In genomic region chr6:142607080-142607479, GRCm38 (mm10) we compare ENCODE assay signal across 25 mouse cellular contexts. TPM values are rescaled to one million over a fixed set of nuclear protein-coding genes. Genes with fewer than 3 reads are reported as not detected.
DNase-seq lines count a peak whose midpoint lies in the region; ATAC-seq lines count a peak whose summit lies in the region.
"Had no signal": no experiment of that assay in that cellular context is flagged by ENCODE, and none has a peak within 500 bp of the region (broad histone marks: within the 10 kb centered on the region; RNA-seq: fewer than 3 reads in every experiment).

No protein-coding gene starts in this region.

- H3K4me1 ChIP-seq in heart, embryonic 12.5 days (replicated peaks) = peaks cover 30% of the 10 kb centered on the region
- H3K4me1 ChIP-seq in heart, embryonic 14.5 days (ENCODE audit: control insufficient read depth in 2 of 2, insufficient read depth in 2 of 2, low read length in 2 of 2) = peaks cover 6 to 27% of the 10 kb centered on the region in 2 experiments; a peak in 3 of 4 replicates
- H3K4me1 ChIP-seq in heart, embryonic 16.5 days (ENCODE audit: control insufficient read depth, insufficient read depth, low read length) = peaks cover 13% of the 10 kb centered on the region
- H3K4me1 ChIP-seq in heart, embryonic 11.5 days (ENCODE audit: control insufficient read depth, insufficient read depth, low read length) = 0 out of 2 replicates have a peak, but pooled peaks cover 8% of the 10 kb centered on the region
- H3K4me1 ChIP-seq: forebrain, embryonic 13.5 days had no signal

- H3K9me3 ChIP-seq in heart, embryonic 12.5 days (replicated peaks) = no peaks in the 10 kb centered on the region
- no peaks in the 10 kb centered on the region for H3K9me3 ChIP-seq in heart, embryonic 14.5 days (ENCODE audit: control insufficient read depth, low read length)
- no peaks in the 10 kb centered on the region for H3K9me3 ChIP-seq in heart, embryonic 16.5 days (replicated peaks; ENCODE audit: control insufficient read depth, low read length)
- no peaks in the 10 kb centered on the region for H3K9me3 ChIP-seq in heart, embryonic 11.5 days (replicated peaks; ENCODE audit: control insufficient read depth, low read length)
- H3K9me3 ChIP-seq: embryonic facial prominence, embryonic 10.5 days; embryonic facial prominence, embryonic 12.5 days; forebrain, embryonic 13.5 days; G1E had no signal

- intact Hi-C loops in heart, postnatal 36 days (cut with DNase I) = no loop called here
- intact Hi-C loops in heart, postnatal 14 days (cut with DNase I) = no loop called here

- DNase-seq in heart, adult 11 months = peak; percentile 53
- no peak for DNase-seq in heart, adult 8-10 months (ENCODE audit: low spot score)
- no peak for DNase-seq in heart, postnatal 36 days
- no peak for DNase-seq in heart, postnatal 14 days
- DNase-seq: adrenal gland, adult 8-10 months; adrenal gland, postnatal 14 days; adrenal gland, postnatal 36 days; B cell, adult 2 months; cerebellum, adult 11-12 months; cerebellum, adult 2 months; cerebellum, adult 9-10 months; cerebellum, postnatal 10 days; cerebellum, postnatal 25 days had no signal

- no peak overlapping the region for H3K9ac ChIP-seq in heart, embryonic 12.5 days
- H3K9ac ChIP-seq in heart, embryonic 14.5 days (ENCODE audit: low read length) = no peak overlapping the region
- no peak overlapping the region for H3K9ac ChIP-seq in heart, embryonic 16.5 days (ENCODE audit: low read length)
- H3K9ac ChIP-seq in heart, embryonic 11.5 days (ENCODE audit: low read depth, low read length) = no peak overlapping the region
- H3K9ac ChIP-seq: embryonic facial prominence, embryonic 12.5 days; forebrain, embryonic 13.5 days had no signal

- no peak overlapping the region for H3K4me3 ChIP-seq in heart, embryonic 12.5 days
- no peak overlapping the region for H3K4me3 ChIP-seq in heart, embryonic 14.5 days (ENCODE audit: control insufficient read depth in 1 of 2, insufficient read depth in 1 of 2, low read depth in 1 of 2, low read length in 2 of 2)
- no peak overlapping the region for H3K4me3 ChIP-seq in heart, embryonic 16.5 days (ENCODE audit: low read length)
- no peak overlapping the region for H3K4me3 ChIP-seq in heart, embryonic 11.5 days (ENCODE audit: low read depth, low read length)
- H3K4me3 ChIP-seq: embryonic facial prominence, embryonic 10.5 days; embryonic facial prominence, embryonic 12.5 days; forebrain, embryonic 13.5 days had no signal

- no peaks in the 10 kb centered on the region for H3K27me3 ChIP-seq in heart, embryonic 12.5 days (replicated peaks)
- no peaks in the 10 kb centered on the region for H3K27me3 ChIP-seq in heart, embryonic 14.5 days (ENCODE audit: control insufficient read depth, insufficient read depth, low read length)
- no peaks in the 10 kb centered on the region for H3K27me3 ChIP-seq in heart, embryonic 16.5 days (ENCODE audit: control insufficient read depth, insufficient read depth, low read length)
- H3K27me3 ChIP-seq in heart, embryonic 11.5 days (ENCODE audit: control insufficient read depth, insufficient read depth, low read length) = no peaks in the 10 kb centered on the region
- H3K27me3 ChIP-seq: CH12.LX; embryonic facial prominence, embryonic 12.5 days; forebrain, embryonic 13.5 days had no signal

- peak overlapping the region; percentile 51; the same call in 1 of the 2 replicates for H3K27ac ChIP-seq in heart, embryonic 12.5 days (ENCODE audit: poor library complexity, severe bottlenecking)
- peak overlapping the region; percentile 39 to 64; a peak in 3 of 4 replicates for H3K27ac ChIP-seq in heart, embryonic 14.5 days (replicated peaks in 1 of 2; ENCODE audit: control insufficient read depth in 1 of 2, insufficient read depth in 1 of 2, low read depth in 2 of 2, low read length in 2 of 2)
- peak overlapping the region; percentile 59 for H3K27ac ChIP-seq in heart, embryonic 16.5 days (ENCODE audit: low read length)
- H3K27ac ChIP-seq in heart, embryonic 11.5 days (ENCODE audit: low read depth, low read length) = no peak overlapping the region; the same call in none of the 2 replicates
- H3K27ac ChIP-seq: embryonic facial prominence, embryonic 10.5 days; embryonic facial prominence, embryonic 12.5 days; forebrain, embryonic 13.5 days had no signal

- WGBS in heart, embryonic 12.5 days = 35% methylated on average over 7 of the region's 7 CpGs
- 21% methylated on average over 7 of the region's 7 CpGs for WGBS in heart, embryonic 14.5 days
- 32% methylated on average over 7 of the region's 7 CpGs for WGBS in heart, embryonic 16.5 days
- 39% methylated on average over 7 of the region's 7 CpGs for WGBS in heart, embryonic 11.5 days (ENCODE audit: insufficient replicate concordance)

- ATAC-seq in heart, embryonic 12.5 days (ENCODE audit: insufficient number of reproducible peaks, low FRiP score) = no peak
- no peak for ATAC-seq in heart, embryonic 14.5 days (ENCODE audit: insufficient number of reproducible peaks, insufficient read depth, low FRiP score, low read depth)
- ATAC-seq in heart, embryonic 16.5 days (replicated peaks; ENCODE audit: extremely low read depth, insufficient read depth, low FRiP score) = peak; percentile 47
- ATAC-seq in heart, embryonic 11.5 days (replicated peaks; ENCODE audit: insufficient number of reproducible peaks, low FRiP score, low TSS enrichment) = no peak
- ATAC-seq: activated CD4-positive, CD25-positive, alpha-beta regulatory T cell, adult 4 months; CD4-positive, CD25-positive, alpha-beta regulatory T cell, adult 4 months; forebrain, embryonic 13.5 days; Patski had no signal

- no peak overlapping the region for H3K4me2 ChIP-seq in heart, embryonic 12.5 days
- H3K4me2 ChIP-seq in heart, embryonic 14.5 days (ENCODE audit: low read length) = peak overlapping the region; percentile 0; the same call in 1 of the 2 replicates
- no peak overlapping the region; the same call in 1 of the 2 replicates for H3K4me2 ChIP-seq in heart, embryonic 16.5 days (ENCODE audit: low read depth, low read length)
- no peak overlapping the region for H3K4me2 ChIP-seq in heart, embryonic 11.5 days
- H3K4me2 ChIP-seq: embryonic facial prominence, embryonic 12.5 days; forebrain, embryonic 13.5 days had no signal

- H3K36me3 ChIP-seq in heart, embryonic 12.5 days = peaks cover 16% of the 10 kb centered on the region
- peaks cover 25% of the 10 kb centered on the region for H3K36me3 ChIP-seq in heart, embryonic 14.5 days (ENCODE audit: control insufficient read depth, insufficient read depth, low read length)
- H3K36me3 ChIP-seq in heart, embryonic 16.5 days (ENCODE audit: control insufficient read depth, insufficient read depth) = peaks cover 6% of the 10 kb centered on the region; the same call in 1 of the 2 replicates
- no peaks in the 10 kb centered on the region for H3K36me3 ChIP-seq in heart, embryonic 11.5 days (ENCODE audit: control insufficient read depth, insufficient read depth, low read length)
- H3K36me3 ChIP-seq: embryonic facial prominence, embryonic 10.5 days; embryonic facial prominence, embryonic 12.5 days; G1E had no signal

RNA-seq across cellular contexts. Expression of gene Kcnj8, which starts 35.7 kb away (rescaled TPM):
- total RNA-seq in heart, adult 8-10 months (2022) = 10 to 100 TPM; 16.2 to 25.0 (median 18.3) TPM
- 2.5 TPM in 2 replicates for polyA plus RNA-seq in heart, embryonic 12.5 days (2016; fragmentation: Nextera tagmentation; extraction: Ambion mirVana)
- 10 to 100 TPM; 28.3 to 31.3 TPM for total RNA-seq in heart, postnatal 36 days (2021)
- polyA plus RNA-seq in heart, embryonic 14.5 days (2014; fragmentation: Nextera tagmentation; extraction: Ambion mirVana) = 14.5 and 16.5 TPM in 2 replicates
- total RNA-seq in heart, postnatal 14 days (2021) = 10 to 100 TPM; 33.3 to 39.2 TPM
- 18.7 and 20.9 TPM in 2 replicates for polyA plus RNA-seq in heart, embryonic 16.5 days (2015; fragmentation: Nextera tagmentation; extraction: Ambion mirVana)
- polyA plus RNA-seq in heart, embryonic 11.5 days (2014; fragmentation: Nextera tagmentation; extraction: Ambion mirVana) = 2.2 and 3.0 TPM in 2 replicates
- total RNA-seq: CH12.LX had no signal
- polyA plus RNA-seq: CD4-positive, CD25-positive, alpha-beta regulatory T cell, adult 4 months; G1E; Patski had no signal
